Mouse (Mus musculus) adrenal gland, adult 10 weeks (tissue): ENCODE measurements around the gene 2410131K14Rik. TPM values are rescaled to one million over a fixed set of nuclear protein-coding genes. Genes with fewer than 3 reads are reported as not detected.

Experiments
- polyA plus RNA-seq: library from polyadenylated mRNA; stranded (reverse); fragments of 350-450 nt; fragmentation: Illumina TruSeq; extraction: RNeasy Lipid Tissue Mini Kit (QIAGEN cat#74804); gene quantifications from one replicate; pipeline ENCODE4 v1.2.3, GENCODE M21; 2014; ENCODE audit warnings: low read depth, low replicate concordance

2410131K14Rik gene
- polyA plus RNA-seq, result 4.3 TPM

DNA sequence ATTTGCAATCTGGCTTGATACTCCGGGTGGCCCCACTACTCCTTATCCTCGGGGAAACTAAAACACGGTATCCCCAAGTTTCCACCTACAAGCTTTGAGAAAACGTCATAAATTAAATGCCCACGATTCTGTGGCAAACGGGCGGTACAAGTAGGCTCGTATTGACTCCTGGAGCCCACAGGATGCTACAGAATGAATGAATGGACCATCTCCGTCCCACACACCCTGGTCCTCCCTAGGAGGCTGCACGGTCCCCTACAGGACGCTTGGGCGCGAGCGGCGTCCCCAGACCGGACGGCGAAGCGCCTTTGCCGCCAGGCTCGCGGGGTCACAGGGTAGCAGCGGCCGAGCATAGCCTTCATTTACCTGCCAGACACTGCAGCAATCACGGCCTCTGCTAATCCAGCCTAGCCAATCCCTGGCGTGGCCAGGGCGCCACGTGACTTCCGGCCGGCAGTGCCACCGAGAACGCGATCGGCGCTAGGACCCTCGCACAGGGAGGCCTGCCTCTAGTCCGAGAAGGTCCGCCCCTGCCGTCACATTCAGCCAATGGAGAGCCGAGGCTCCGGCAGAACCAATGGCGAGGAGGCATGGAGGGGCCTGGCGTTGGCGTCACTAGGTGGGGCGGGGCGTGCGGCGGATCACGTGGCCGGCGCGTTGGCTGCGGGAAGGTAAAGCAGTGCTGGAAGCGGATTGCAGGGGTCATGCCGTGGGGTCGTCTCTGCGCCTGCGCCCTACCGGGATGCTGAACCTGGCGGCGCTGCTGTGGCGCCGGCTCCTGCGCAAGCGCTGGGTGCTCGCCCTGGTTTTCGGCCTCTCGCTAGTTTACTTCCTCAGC, at the start of gene 2410131K14Rik, which contains the start of gene Rnft2:
2410131K14Rik (plus strand) TSS at position 622 of the 838 bp plus-strand sequence.
Rnft2 (minus strand) TSS at position 511 of the 838 bp plus-strand sequence.

Other genes with a start within 250 kb of the 2410131K14Rik start
- 13.2 TPM for gene Tesc, start 217.5 kb upstream of the 2410131K14Rik start, polyA plus RNA-seq
- gene Fbxw8, start 89.8 kb upstream of the 2410131K14Rik start, polyA plus RNA-seq, result 1.9 TPM
- not detected for gene Hrk, start 80.6 kb upstream of the 2410131K14Rik start, polyA plus RNA-seq
- gene Rnft2, start 111 bp upstream of the 2410131K14Rik start, polyA plus RNA-seq, result 0.52 TPM